Mouse (Mus musculus) kidney, embryonic 15.5 days (tissue): ENCODE data around the gene Pnldc1. TPM values are rescaled to one million over a fixed set of nuclear protein-coding genes. Genes with fewer than 3 reads are reported as not detected.
"Not testable (repeated sequence)": the region's sequence is repeated elsewhere in the genome, so short reads cannot be mapped to it uniquely, and the experiment has no call there.

ENCODE experiments used
- ATAC-seq: fragments of 200-750 bp; cut with Nextera tagmentation; replicated peaks from 2 replicates; pipeline ENCODE4 v1.8.0; 2017; ENCODE audit warnings: moderate TSS enrichment; ENCODE audit not compliant: low FRiP score
- H3K27ac ChIP-seq: fragments of 300-500 bp; sonication (generic); 2 replicates; pipeline ENCODE4 v1.5.1; 2015; ENCODE audit warnings: mild to moderate bottlenecking, inconsistent platforms
- H3K27me3 ChIP-seq: fragments of 300-500 bp; sonication (generic); 2 replicates; pipeline ENCODE4 v1.6.1; 2015; ENCODE audit warnings: inconsistent platforms
- H3K36me3 ChIP-seq: fragments of 300-500 bp; sonication (generic); 2 replicates; pipeline ENCODE4 v1.6.1; 2015; ENCODE audit warnings: inconsistent platforms
- H3K4me1 ChIP-seq: fragments of 300-500 bp; sonication (generic); 2 replicates; pipeline ENCODE4 v1.6.1; 2015; ENCODE audit warnings: inconsistent platforms
- H3K4me2 ChIP-seq: fragments of 300-500 bp; sonication (generic); 2 replicates; pipeline ENCODE4 v1.6.1; 2015; ENCODE audit warnings: moderate library complexity, mild to moderate bottlenecking, inconsistent platforms
- H3K4me3 ChIP-seq: fragments of 300-500 bp; sonication (generic); replicated peaks from 2 replicates; pipeline ENCODE4 v1.5.1; 2015; ENCODE audit warnings: mild to moderate bottlenecking, inconsistent platforms
- H3K9ac ChIP-seq: fragments of 300-500 bp; sonication (generic); 2 replicates; pipeline ENCODE4 v1.6.1; 2015; ENCODE audit warnings: mild to moderate bottlenecking, inconsistent platforms
- H3K9me3 ChIP-seq: fragments of 300-500 bp; sonication (generic); replicated peaks from 2 replicates; pipeline ENCODE4 v1.6.1; 2016; ENCODE audit warnings: inconsistent platforms
- WGBS: fragments of 180-500 bp; shearing (Covaris S2); methylation state at CpG from one replicate; pipeline ENCODE4 v1.1.7; 2015; ENCODE audit warnings: mixed read lengths; 5-methylcytosine and 5-hydroxymethylcytosine counted together
- polyA plus RNA-seq: library from polyadenylated mRNA; unstranded; fragments of >200 nt; fragmentation: Nextera tagmentation; extraction: Ambion mirVana; gene quantifications from 2 replicates; pipeline ENCODE4 v1.2.1, GENCODE M21; 2015

Pnldc1 gene
- polyA plus RNA-seq, 1 experiment from 2014 or later, result 2.5 TPM

- H3K9ac ChIP-seq, result no peak overlapping the region
- no peak overlapping the region for H3K4me3 ChIP-seq
- ATAC-seq, result peak; percentile 52
- no peaks in the 10 kb centered on the region for H3K27me3 ChIP-seq
- no peaks in the 10 kb centered on the region for H3K36me3 ChIP-seq
- peak overlapping the region; percentile 56; the same call in 1 of the 2 replicates for H3K27ac ChIP-seq
- peaks cover 6% of the 10 kb centered on the region; the same call in 1 of the 2 replicates for H3K4me1 ChIP-seq
- WGBS, result 61% methylated on average over 4 of the region's 4 CpGs
- H3K4me2 ChIP-seq, result no peak overlapping the region
- no peaks in the 10 kb centered on the region for H3K9me3 ChIP-seq
Observed at GRCm38 (mm10) chr17:12935719-12936118, 25.7 kb upstream of the Pnldc1 start.

- not testable (repeated sequence) for H3K9me3 ChIP-seq, H3K4me2 ChIP-seq, ATAC-seq, H3K36me3 ChIP-seq, H3K4me3 ChIP-seq, H3K27me3 ChIP-seq, H3K9ac ChIP-seq, H3K27ac ChIP-seq, H3K4me1 ChIP-seq
- 84% methylated on average over 5 of the region's 5 CpGs for WGBS
Observed at GRCm38 (mm10) chr17:12931576-12931975, 21.5 kb upstream of the Pnldc1 start.

GRCm38 (mm10) chr17:12925703-12926180, 15.7 kb upstream of the Pnldc1 start:
- peaks cover 61% of the 10 kb centered on the region for H3K36me3 ChIP-seq
- no peak overlapping the region for H3K4me2 ChIP-seq
- no peaks in the 10 kb centered on the region for H3K4me1 ChIP-seq
- H3K27ac ChIP-seq, result no peak overlapping the region
- no peaks in the 10 kb centered on the region for H3K27me3 ChIP-seq
- no peaks in the 10 kb centered on the region for H3K9me3 ChIP-seq
- ATAC-seq, result no peak
- WGBS, result 80% methylated on average over 8 of the region's 8 CpGs
- no peak overlapping the region for H3K4me3 ChIP-seq
- H3K9ac ChIP-seq, result no peak overlapping the region

GRCm38 (mm10) chr17:12925001-12925400, 15.0 kb upstream of the Pnldc1 start:
- Histone ChIP-seq H3K27ac (no peak overlapping the region), H3K27me3 (no peaks in the 10 kb centered on the region), H3K9ac (no peak overlapping the region), H3K4me3 (no peak overlapping the region), H3K9me3 (no peaks in the 10 kb centered on the region), H3K36me3 (peaks cover 68% of the 10 kb centered on the region), H3K4me2 (no peak overlapping the region), H3K4me1 (no peaks in the 10 kb centered on the region)
- no peak for ATAC-seq
- 88% methylated on average over 3 of the region's 3 CpGs for WGBS

DNA sequence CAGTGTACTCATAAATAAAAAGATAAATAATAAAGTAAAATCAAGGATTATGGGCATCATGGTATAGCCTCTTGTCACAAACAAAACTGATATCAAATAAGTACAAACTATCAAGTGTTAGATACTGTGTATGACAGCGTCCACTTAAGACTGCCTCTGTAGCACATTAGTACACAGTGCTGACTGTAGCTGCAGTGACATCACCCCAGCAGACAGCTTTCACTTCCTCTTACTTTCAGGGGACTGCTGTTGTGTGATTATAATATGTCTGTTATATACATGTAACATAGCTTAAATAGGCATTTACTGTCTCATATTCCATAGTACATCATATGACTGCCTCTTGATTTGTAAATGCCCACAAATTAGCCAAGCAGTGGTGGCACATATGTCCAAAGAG, 11.0 kb upstream of the Pnldc1 start:
- H3K9me3 ChIP-seq, result no peaks in the 10 kb centered on the region
- no peak for ATAC-seq
- no peak overlapping the region for H3K9ac ChIP-seq
- no peak overlapping the region for H3K4me2 ChIP-seq
- H3K4me1 ChIP-seq, result peaks cover 7% of the 10 kb centered on the region; the same call in 1 of the 2 replicates
- WGBS, result 93% methylated on average over 1 of the region's 1 CpGs
- peaks cover 77% of the 10 kb centered on the region for H3K36me3 ChIP-seq
- no peak overlapping the region for H3K27ac ChIP-seq
- no peak overlapping the region for H3K4me3 ChIP-seq
- no peaks in the 10 kb centered on the region for H3K27me3 ChIP-seq

DNA sequence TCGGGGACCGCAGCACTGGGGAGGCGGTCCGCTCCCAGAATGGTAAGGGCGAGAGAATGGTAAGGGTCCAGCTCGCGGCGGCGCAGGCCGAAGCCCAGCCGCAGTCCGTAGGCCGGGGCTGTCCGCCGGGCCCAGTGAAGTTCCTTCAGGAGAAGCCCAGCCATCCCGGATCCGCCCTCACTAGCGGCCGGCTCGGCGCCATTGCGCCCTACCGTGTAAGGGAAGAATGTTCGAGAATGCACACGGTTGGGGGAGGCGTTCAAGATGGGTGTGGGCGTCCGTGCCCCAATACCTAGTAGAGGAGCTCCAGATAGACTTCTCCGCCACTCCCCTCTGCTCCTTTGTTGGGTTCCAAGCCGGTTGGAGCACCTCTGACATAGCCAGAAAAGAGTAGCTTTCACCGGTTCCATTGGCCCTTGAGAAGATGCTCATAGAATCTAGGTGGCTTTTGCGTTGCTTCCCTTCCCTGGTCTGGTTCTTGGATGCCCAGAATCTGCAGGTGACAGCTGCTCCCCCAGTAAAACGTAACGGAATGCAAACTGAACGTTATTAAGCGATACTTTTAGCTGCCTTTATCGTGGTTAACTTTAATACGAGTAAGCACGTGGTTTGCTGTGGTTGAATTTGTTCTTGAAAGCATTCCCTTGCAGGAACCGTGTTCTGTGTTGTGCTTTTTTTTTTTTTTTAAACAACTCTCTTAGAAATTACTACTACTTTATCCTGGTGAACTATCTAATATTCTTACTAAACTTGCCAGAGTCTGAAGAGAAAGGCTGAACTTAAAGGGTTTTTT, 6.8 kb upstream of the Pnldc1 start:
- H3K27ac ChIP-seq, result peak overlapping the region; percentile 94
- peak overlapping the region; percentile 67 for H3K4me2 ChIP-seq
- ATAC-seq, result peak; percentile 63
- peak overlapping the region; percentile 98 for H3K9ac ChIP-seq
- peaks cover 14% of the 10 kb centered on the region for H3K4me1 ChIP-seq
- H3K36me3 ChIP-seq, result peaks cover 62% of the 10 kb centered on the region
- H3K9me3 ChIP-seq, result no peaks in the 10 kb centered on the region
- under 1% methylated on average over 40 of the region's 40 CpGs for WGBS
- H3K4me3 ChIP-seq, result peak overlapping the region; percentile 99
- no peaks in the 10 kb centered on the region for H3K27me3 ChIP-seq

DNA sequence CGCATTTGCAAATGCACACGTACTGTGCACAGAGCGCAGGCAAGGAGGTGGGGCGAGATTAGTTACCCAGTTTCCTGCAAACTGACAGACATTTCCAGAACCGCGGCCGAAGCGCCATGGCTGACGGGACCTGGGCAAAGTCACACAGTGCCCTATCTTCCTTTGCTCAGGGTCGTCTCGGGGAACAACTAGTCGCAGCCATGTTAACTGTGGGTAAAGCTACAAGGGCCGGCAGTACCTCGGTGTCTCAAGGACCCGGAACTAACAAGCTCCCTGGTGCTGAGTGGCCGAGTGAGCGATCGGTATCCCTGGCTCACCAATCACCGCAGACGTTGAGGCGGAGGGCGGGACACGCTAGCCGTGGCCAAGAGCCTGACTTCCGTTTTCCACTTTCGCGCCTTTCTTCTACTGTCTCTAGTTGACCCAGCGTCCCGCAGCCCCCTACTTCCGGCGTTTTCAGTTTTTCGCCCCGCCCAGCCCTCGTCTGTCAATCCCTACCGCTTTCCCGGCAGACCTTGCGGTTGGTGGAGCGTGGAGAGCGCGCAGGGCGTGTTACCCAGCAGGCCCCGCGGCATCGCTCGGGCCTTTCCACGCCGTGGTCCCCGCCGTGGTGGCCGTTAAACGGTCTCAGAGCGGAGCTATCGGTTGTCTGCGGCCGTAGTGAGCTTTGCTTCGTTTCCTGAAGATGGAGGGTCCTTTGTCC, 6.0 kb upstream of the Pnldc1 start, which contains the start of gene Mrpl18:
Mrpl18 (minus strand) TSS at position 465 of the 703 bp plus-strand sequence.
- Histone ChIP-seq H3K27me3 (no peaks in the 10 kb centered on the region), H3K4me3 (peak within 1 kb of the TSS; percentile 99), H3K4me1 (peaks cover 14% of the 10 kb centered on the region), H3K9ac (peak within 1 kb of the TSS; percentile 98), H3K4me2 (peak within 1 kb of the TSS; percentile 79), H3K9me3 (no peaks in the 10 kb centered on the region), H3K27ac (peak within 1 kb of the TSS; percentile 94), H3K36me3 (peaks cover 63% of the 10 kb centered on the region)
- peak; percentile 99 for ATAC-seq
- WGBS, result under 1% methylated on average over 56 of the region's 56 CpGs

GRCm38 (mm10) chr17:12915488-12915880, 5.5 kb upstream of the Pnldc1 start, which contains the start of gene Tcp1:
Gene Tcp1, plus strand, starts transcription at chr17:12915701.
- no peak; the same call in 1 of the 2 replicates for ATAC-seq
- Histone ChIP-seq H3K9ac (peak within 1 kb of the TSS; percentile 98), H3K36me3 (peaks cover 63% of the 10 kb centered on the region), H3K4me3 (peak within 1 kb of the TSS; percentile 99), H3K9me3 (no peaks in the 10 kb centered on the region), H3K27me3 (no peaks in the 10 kb centered on the region), H3K4me1 (peaks cover 14% of the 10 kb centered on the region), H3K4me2 (peak within 1 kb of the TSS; percentile 79), H3K27ac (peak within 1 kb of the TSS; percentile 94)
- 1% methylated on average over 18 of the region's 18 CpGs for WGBS

- no peak overlapping the region for H3K4me2 ChIP-seq
- 88% methylated on average over 8 of the region's 8 CpGs for WGBS
- H3K27ac ChIP-seq, result no peak overlapping the region
- ATAC-seq, result no peak
- H3K9me3 ChIP-seq, result no peaks in the 10 kb centered on the region
- no peaks in the 10 kb centered on the region for H3K27me3 ChIP-seq
- peaks cover 7% of the 10 kb centered on the region for H3K4me1 ChIP-seq
- H3K36me3 ChIP-seq, result peaks cover 58% of the 10 kb centered on the region
- H3K4me3 ChIP-seq, result no peak overlapping the region
- no peak overlapping the region for H3K9ac ChIP-seq
Observed at GRCm38 (mm10) chr17:12910391-12910790, 361 bp upstream of the Pnldc1 start.

GRCm38 (mm10) chr17:12906436-12906835, 3.6 kb downstream of the Pnldc1 start:
- 88% methylated on average over 9 of the region's 9 CpGs for WGBS
- Histone ChIP-seq H3K27me3 (no peaks in the 10 kb centered on the region), H3K36me3 (peaks cover 50% of the 10 kb centered on the region), H3K4me2 (no peak overlapping the region), H3K4me3 (no peak overlapping the region), H3K4me1 (no peaks in the 10 kb centered on the region), H3K9me3 (no peaks in the 10 kb centered on the region), H3K27ac (no peak overlapping the region), H3K9ac (no peak overlapping the region)
- no peak for ATAC-seq

- Histone ChIP-seq H3K36me3 (peaks cover 45% of the 10 kb centered on the region), H3K4me3 (no peak overlapping the region), H3K9me3 (no peaks in the 10 kb centered on the region), H3K27me3 (no peaks in the 10 kb centered on the region), H3K4me1 (no peaks in the 10 kb centered on the region), H3K27ac (no peak overlapping the region), H3K9ac (no peak overlapping the region), H3K4me2 (no peak overlapping the region)
- WGBS, result 88% methylated on average over 4 of the region's 4 CpGs
- ATAC-seq, result no peak
Observed at GRCm38 (mm10) chr17:12905810-12906209, 4.2 kb downstream of the Pnldc1 start.

GRCm38 (mm10) chr17:12904349-12904748, 5.7 kb downstream of the Pnldc1 start:
- 67% methylated on average over 1 of the region's 1 CpGs for WGBS
- no peak for ATAC-seq
- H3K27ac ChIP-seq, result no peak overlapping the region
- no peak overlapping the region for H3K4me3 ChIP-seq
- peaks cover 32% of the 10 kb centered on the region for H3K36me3 ChIP-seq
- no peak overlapping the region for H3K4me2 ChIP-seq
- no peaks in the 10 kb centered on the region for H3K27me3 ChIP-seq
- no peaks in the 10 kb centered on the region for H3K4me1 ChIP-seq
- no peaks in the 10 kb centered on the region for H3K9me3 ChIP-seq
- no peak overlapping the region for H3K9ac ChIP-seq
